Mouse (Mus musculus) cerebellum, adult 18-20 months (tissue): ENCODE data around the gene Acss1.

ENCODE experiments used
- DNase-seq, 2 experiments: peaks; one replicate each; pipeline ENCODE4 v3.0.0; 2021

The Acss1 gene

GRCm38 (mm10) chr2:150665534-150666451, 2.5 kb downstream of the Acss1 start:
- DNase-seq, result no peak

- DNase-seq, result no peak
These were observed 3.3 kb downstream of the Acss1 start for GRCm38 (mm10) chr2:150665006-150665405.

GRCm38 (mm10) chr2:150664152-150664920, 4.0 kb downstream of the Acss1 start:
- no peak for DNase-seq

- DNase-seq, result no peak
These were observed 5.0 kb downstream of the Acss1 start for GRCm38 (mm10) chr2:150663255-150663654.

GRCm38 (mm10) chr2:150662007-150662406, 6.3 kb downstream of the Acss1 start:
- no peak for DNase-seq

- no peak for DNase-seq
These were observed 7.4 kb downstream of the Acss1 start for GRCm38 (mm10) chr2:150660668-150661451.

GRCm38 (mm10) chr2:150660049-150660448, 8.3 kb downstream of the Acss1 start:
- no peak for DNase-seq

- no peak for DNase-seq
These were observed 11.1 kb downstream of the Acss1 start for GRCm38 (mm10) chr2:150656975-150657768.

GRCm38 (mm10) chr2:150656112-150656511, 12.2 kb downstream of the Acss1 start:
- no peak for DNase-seq

GRCm38 (mm10) chr2:150655290-150655689, 13.0 kb downstream of the Acss1 start:
- DNase-seq, result no peak

GRCm38 (mm10) chr2:150654814-150655213, 13.5 kb downstream of the Acss1 start:
- no peak for DNase-seq

GRCm38 (mm10) chr2:150651366-150651765, 16.9 kb downstream of the Acss1 start:
- no peak for DNase-seq

- DNase-seq, result no peak
These were observed 17.7 kb downstream of the Acss1 start for GRCm38 (mm10) chr2:150650511-150651074.

GRCm38 (mm10) chr2:150648300-150648895, 19.9 kb downstream of the Acss1 start:
- no peak for DNase-seq

GRCm38 (mm10) chr2:150647681-150648299, 20.5 kb downstream of the Acss1 start:
- DNase-seq, result no peak

- no peak for DNase-seq
These were observed 21.7 kb downstream of the Acss1 start for GRCm38 (mm10) chr2:150646411-150647121.

GRCm38 (mm10) chr2:150645225-150645624, 23.1 kb downstream of the Acss1 start:
- no peak for DNase-seq

- DNase-seq, result peak; percentile 7 to 31
These were observed 24.4 kb downstream of the Acss1 start for GRCm38 (mm10) chr2:150643726-150644415.

GRCm38 (mm10) chr2:150643166-150643565, 25.1 kb downstream of the Acss1 start:
- no peak for DNase-seq

GRCm38 (mm10) chr2:150638370-150638733, 29.9 kb downstream of the Acss1 start:
- DNase-seq, result no peak
